In genomic region chr13:108437424-108437823, GRCm38 (mm10) we compare ENCODE assay signal across 22 mouse cellular contexts. TPM values are rescaled to one million over a fixed set of nuclear protein-coding genes. Genes with fewer than 3 reads are reported as not detected.
DNase-seq lines count a peak whose midpoint lies in the region; ATAC-seq lines count a peak whose summit lies in the region.
"Had no signal": no experiment of that assay in that cellular context is flagged by ENCODE, and none has a peak within 500 bp of the region (broad histone marks: within the 10 kb centered on the region; RNA-seq: fewer than 3 reads in every experiment).

No protein-coding gene starts in this region.

- H3K4me1 ChIP-seq in heart, embryonic 13.5 days = peaks cover 15% of the 10 kb centered on the region
- H3K4me1 ChIP-seq in heart, embryonic 16.5 days (ENCODE audit: control insufficient read depth, insufficient read depth, low read length) = peaks cover 12% of the 10 kb centered on the region
- H3K4me1 ChIP-seq in midbrain, embryonic 11.5 days (ENCODE audit: control insufficient read depth, insufficient read depth, low read length) = no peaks in the 10 kb centered on the region
- no peaks in the 10 kb centered on the region for H3K4me1 ChIP-seq in midbrain, embryonic 16.5 days (ENCODE audit: control insufficient read depth, insufficient read depth, low read length)
- H3K4me1 ChIP-seq: embryonic facial prominence, embryonic 13.5 days; embryonic facial prominence, embryonic 15.5 days; forebrain, embryonic 10.5 days; forebrain, embryonic 12.5 days had no signal

- DNase-seq in heart, postnatal 4 days = no peak
- no peak for DNase-seq in heart, adult 11 months
- peak; percentile 17 for DNase-seq in midbrain, embryonic 11.5 days (ENCODE audit: low spot score, missing footprints)
- DNase-seq: adrenal gland, adult 2 months; adrenal gland, postnatal 10 days; adrenal gland, postnatal 25 days; cerebellum, adult 11 months; cerebellum, adult 18-20 months; cerebellum, adult 8-10 months; cerebellum, adult 9-11 months; cerebellum, postnatal 14 days; cerebellum, postnatal 36 days; embryo, embryonic 11 days had no signal

- no peak overlapping the region for H3K4me2 ChIP-seq in heart, embryonic 13.5 days
- no peak overlapping the region for H3K4me2 ChIP-seq in heart, embryonic 16.5 days (ENCODE audit: low read depth, low read length)
- H3K4me2 ChIP-seq in midbrain, embryonic 11.5 days = no peak overlapping the region
- H3K4me2 ChIP-seq in midbrain, embryonic 16.5 days (ENCODE audit: low read length) = no peak overlapping the region
- H3K4me2 ChIP-seq: embryonic facial prominence, embryonic 13.5 days; embryonic facial prominence, embryonic 15.5 days; forebrain, embryonic 12.5 days had no signal

- no peak overlapping the region for H3K9ac ChIP-seq in heart, embryonic 13.5 days
- no peak overlapping the region for H3K9ac ChIP-seq in heart, embryonic 16.5 days (ENCODE audit: low read length)
- no peak overlapping the region for H3K9ac ChIP-seq in midbrain, embryonic 11.5 days (ENCODE audit: low read length)
- no peak overlapping the region for H3K9ac ChIP-seq in midbrain, embryonic 16.5 days (ENCODE audit: low read depth, low read length)
- H3K9ac ChIP-seq: embryonic facial prominence, embryonic 13.5 days; embryonic facial prominence, embryonic 15.5 days; forebrain, embryonic 12.5 days had no signal

- ATAC-seq in heart, embryonic 13.5 days (ENCODE audit: extremely low read depth, insufficient number of reproducible peaks, low FRiP score, low TSS enrichment) = no peak
- ATAC-seq in heart, embryonic 16.5 days (replicated peaks; ENCODE audit: extremely low read depth, insufficient read depth, low FRiP score) = no peak; the same call in 1 of the 2 replicates
- ATAC-seq in midbrain, embryonic 11.5 days (ENCODE audit: low FRiP score) = no peak
- ATAC-seq in midbrain, embryonic 16.5 days = no peak
- ATAC-seq: forebrain, embryonic 14.5 days had no signal

- H3K27me3 ChIP-seq in heart, embryonic 13.5 days (replicated peaks) = no peaks in the 10 kb centered on the region
- no peaks in the 10 kb centered on the region for H3K27me3 ChIP-seq in heart, embryonic 16.5 days (ENCODE audit: control insufficient read depth, insufficient read depth, low read length)
- H3K27me3 ChIP-seq in midbrain, embryonic 11.5 days (ENCODE audit: control insufficient read depth, insufficient read depth, low read length) = no peaks in the 10 kb centered on the region
- no peaks in the 10 kb centered on the region for H3K27me3 ChIP-seq in midbrain, embryonic 16.5 days (ENCODE audit: control insufficient read depth, insufficient read depth, low read depth, low read length)
- H3K27me3 ChIP-seq: embryonic facial prominence, embryonic 13.5 days; embryonic facial prominence, embryonic 15.5 days; forebrain, embryonic 12.5 days had no signal

- peak overlapping the region; percentile 53; the same call in 1 of the 2 replicates for H3K27ac ChIP-seq in heart, embryonic 13.5 days (replicated peaks)
- H3K27ac ChIP-seq in heart, embryonic 16.5 days (ENCODE audit: low read length) = peak overlapping the region; percentile 42; the same call in 1 of the 2 replicates
- H3K27ac ChIP-seq in midbrain, embryonic 11.5 days (ENCODE audit: low read depth, low read length) = no peak overlapping the region
- H3K27ac ChIP-seq in midbrain, embryonic 16.5 days (ENCODE audit: low read length) = no peak overlapping the region
- H3K27ac ChIP-seq: embryonic facial prominence, embryonic 13.5 days; embryonic facial prominence, embryonic 15.5 days; forebrain, embryonic 10.5 days; forebrain, embryonic 12.5 days had no signal

- 34% methylated on average over 2 of the region's 2 CpGs for WGBS in heart, embryonic 13.5 days
- 34% methylated on average over 2 of the region's 2 CpGs for WGBS in heart, embryonic 16.5 days
- WGBS in midbrain, embryonic 11.5 days = 92% methylated on average over 2 of the region's 2 CpGs
- WGBS in midbrain, embryonic 16.5 days = 91% methylated on average over 2 of the region's 2 CpGs

- H3K9me3 ChIP-seq in heart, embryonic 13.5 days = no peaks in the 10 kb centered on the region
- no peaks in the 10 kb centered on the region for H3K9me3 ChIP-seq in heart, embryonic 16.5 days (replicated peaks; ENCODE audit: control insufficient read depth, low read length)
- H3K9me3 ChIP-seq in midbrain, embryonic 11.5 days (ENCODE audit: control insufficient read depth, low read length) = no peaks in the 10 kb centered on the region
- H3K9me3 ChIP-seq in midbrain, embryonic 16.5 days (replicated peaks; ENCODE audit: control insufficient read depth, low read length, poor library complexity, severe bottlenecking) = no peaks in the 10 kb centered on the region
- H3K9me3 ChIP-seq: embryonic facial prominence, embryonic 13.5 days; embryonic facial prominence, embryonic 15.5 days; forebrain, embryonic 10.5 days; forebrain, embryonic 12.5 days had no signal

- H3K4me3 ChIP-seq in heart, embryonic 13.5 days = no peak overlapping the region
- no peak overlapping the region for H3K4me3 ChIP-seq in heart, embryonic 16.5 days (ENCODE audit: low read length)
- H3K4me3 ChIP-seq in midbrain, embryonic 11.5 days (ENCODE audit: low read depth, low read length) = no peak overlapping the region
- H3K4me3 ChIP-seq in midbrain, embryonic 16.5 days (ENCODE audit: low read depth, low read length) = no peak overlapping the region
- H3K4me3 ChIP-seq: embryonic facial prominence, embryonic 13.5 days; embryonic facial prominence, embryonic 15.5 days; erythroblast, embryonic 14.5 days; forebrain, embryonic 10.5 days; forebrain, embryonic 12.5 days had no signal

- no peaks in the 10 kb centered on the region for H3K36me3 ChIP-seq in heart, embryonic 13.5 days
- H3K36me3 ChIP-seq in heart, embryonic 16.5 days (ENCODE audit: control insufficient read depth, insufficient read depth) = no peaks in the 10 kb centered on the region
- no peaks in the 10 kb centered on the region for H3K36me3 ChIP-seq in midbrain, embryonic 11.5 days (ENCODE audit: control insufficient read depth, insufficient read depth, low read length)
- no peaks in the 10 kb centered on the region for H3K36me3 ChIP-seq in midbrain, embryonic 16.5 days (ENCODE audit: control insufficient read depth, insufficient read depth, low read length)
- H3K36me3 ChIP-seq: embryonic facial prominence, embryonic 13.5 days; embryonic facial prominence, embryonic 15.5 days; forebrain, embryonic 10.5 days; forebrain, embryonic 12.5 days had no signal

RNA-seq across cellular contexts. Expression of gene Pde4d, which starts 12.3 kb away (rescaled TPM):
- polyA plus RNA-seq in heart, embryonic 13.5 days (2015; fragmentation: Nextera tagmentation; extraction: Ambion mirVana) = 23.8 and 26.1 TPM in 2 replicates
- 10 to 100 TPM; 57.1 to 61.1 TPM for total RNA-seq in heart, postnatal 4 days (2021)
- 27.9 and 31.4 TPM in 2 replicates for polyA plus RNA-seq in heart, embryonic 16.5 days (2015; fragmentation: Nextera tagmentation; extraction: Ambion mirVana)
- polyA plus RNA-seq in midbrain, embryonic 11.5 days (2014; fragmentation: Nextera tagmentation; extraction: Ambion mirVana) = 8.7 and 10.1 TPM in 2 replicates
- 21.8 and 22.6 TPM in 2 replicates for polyA plus RNA-seq in midbrain, embryonic 16.5 days (2015; fragmentation: Nextera tagmentation; extraction: Ambion mirVana)

Comparison
In these comparisons a context has a peak if more than half of its experiments do, and no peak if none do; other contexts are left out.
1. H3K27ac ChIP-seq: peak in heart, embryonic 13.5 days (single experiment) and heart, embryonic 16.5 days (single experiment); none in midbrain, embryonic 11.5 days (single experiment) and midbrain, embryonic 16.5 days (single experiment).